Mouse (Mus musculus) lung, adult 2 months (tissue): ENCODE measurements around the gene Zfp808. TPM values are rescaled to one million over a fixed set of nuclear protein-coding genes. Genes with fewer than 3 reads are reported as not detected.
"Not testable (repeated sequence)": the region's sequence is repeated elsewhere in the genome, so short reads cannot be mapped to it uniquely, and the experiment has no call there.

Experiments
- DNase-seq: peaks from one replicate; pipeline ENCODE4 v3.0.0; 2022
- H3K4me1 ChIP-seq: fragments of 200-500 bp; 2 replicates; pipeline ENCODE4 v1.6.1; 2011; ENCODE audit warnings: low read length; ENCODE audit not compliant: control insufficient read depth, insufficient read depth
- H3K4me3 ChIP-seq: fragments of 200-500 bp; replicated peaks from 2 replicates; pipeline ENCODE3; 2011; ENCODE audit warnings: low read depth, mild to moderate bottlenecking, control low read depth, low read length; ENCODE audit errors: extremely low read depth
- CTCF ChIP-seq: fragments of 200-500 bp; IDR thresholded peaks from 2 replicates; pipeline ENCODE4 v1.5.1; 2011; ENCODE audit warnings: mild to moderate bottlenecking, low read length, control low read depth; ENCODE audit not compliant: insufficient read depth
- POLR2A ChIP-seq: fragments of 200-500 bp; IDR thresholded peaks from 2 replicates; pipeline ENCODE4 v1.6.1; 2011; ENCODE audit warnings: low read depth, mild to moderate bottlenecking, control low read depth, low read length, borderline replicate concordance; ENCODE audit errors: extremely low read depth
- WGBS: fragments of 180-500 bp; shearing (Covaris S2); methylation state at CpG from one replicate; pipeline ENCODE4 v1.1.7; 2018; 5-methylcytosine and 5-hydroxymethylcytosine counted together
- polyA plus RNA-seq: library from polyadenylated mRNA; depleted of rRNA; stranded (reverse); fragments of >200 nt; gene quantifications from 2 replicates; pipeline ENCODE4 v1.2.3, GENCODE M21; 2012; rRNA removed

Zfp808 gene
- polyA plus RNA-seq: 0.09 and 0.13 TPM in 2 replicates

DNA sequence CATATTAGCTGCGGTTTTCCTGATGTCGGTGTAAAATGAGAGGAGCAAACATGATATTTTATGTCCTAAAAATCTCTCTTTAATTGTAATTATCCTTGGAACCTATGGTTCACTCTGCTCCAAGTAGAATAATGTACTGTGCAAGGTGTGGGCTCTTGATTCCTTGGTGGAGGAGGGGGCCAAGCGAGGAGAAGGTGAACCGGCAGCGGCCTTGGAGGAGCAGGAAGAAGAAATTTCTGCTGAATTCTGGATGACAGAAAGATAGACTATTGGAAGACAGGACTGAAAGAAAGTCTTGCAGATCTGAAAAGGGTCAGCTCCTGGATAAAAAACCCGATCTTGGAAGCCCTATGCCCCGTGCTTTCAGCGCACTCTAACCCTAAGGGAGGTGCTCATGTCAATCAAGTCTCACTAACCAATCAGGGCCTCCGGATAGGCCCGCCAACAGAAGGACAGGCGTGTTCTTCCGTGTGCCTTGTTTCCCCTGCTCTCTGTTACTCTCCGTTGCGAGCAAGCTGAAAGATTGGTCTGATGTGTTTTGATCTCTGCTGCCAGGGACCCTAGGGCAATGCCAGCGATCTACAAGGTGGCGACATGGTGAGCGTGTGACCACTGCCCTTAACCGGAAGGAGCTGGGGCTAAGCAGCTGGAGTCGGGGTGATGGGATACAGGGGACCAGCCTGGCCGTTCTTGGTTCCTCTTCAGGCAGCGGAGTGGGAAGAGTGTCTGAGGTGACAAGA lies at the start of gene Zfp808:
Zfp808 (plus strand) TSS at position 455 of the 740 bp plus-strand sequence.
- peak within 1 kb of the TSS; percentile 80 for H3K4me3 ChIP-seq
- H3K4me1 ChIP-seq: not testable (repeated sequence)
- peak; percentile 53 for DNase-seq
- 5% methylated on average over 21 of the region's 21 CpGs for WGBS

DNA sequence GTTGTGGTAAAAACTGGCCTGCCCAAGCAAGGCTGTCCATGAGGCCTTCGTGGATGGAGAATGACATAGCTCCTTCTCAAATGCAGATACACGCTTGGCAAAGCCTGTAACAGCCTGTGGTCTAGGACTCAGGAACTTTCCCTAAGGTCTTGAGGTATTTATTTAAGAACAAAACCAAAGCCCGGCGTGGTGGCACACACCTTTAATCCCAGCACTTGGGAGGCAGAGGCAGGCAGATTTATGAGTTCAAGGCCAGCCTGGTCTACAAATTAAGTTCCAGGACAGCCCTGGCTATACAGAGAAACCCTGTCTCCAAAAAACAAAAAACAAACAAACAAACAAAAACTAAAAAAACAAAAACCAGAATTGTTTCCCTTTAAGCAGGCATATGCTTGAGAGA lies 30.9 kb upstream of the Zfp808 start:
- 72% methylated on average over 4 of the region's 4 CpGs for WGBS
- H3K4me3 ChIP-seq, H3K4me1 ChIP-seq, DNase-seq: not testable (repeated sequence)

DNA sequence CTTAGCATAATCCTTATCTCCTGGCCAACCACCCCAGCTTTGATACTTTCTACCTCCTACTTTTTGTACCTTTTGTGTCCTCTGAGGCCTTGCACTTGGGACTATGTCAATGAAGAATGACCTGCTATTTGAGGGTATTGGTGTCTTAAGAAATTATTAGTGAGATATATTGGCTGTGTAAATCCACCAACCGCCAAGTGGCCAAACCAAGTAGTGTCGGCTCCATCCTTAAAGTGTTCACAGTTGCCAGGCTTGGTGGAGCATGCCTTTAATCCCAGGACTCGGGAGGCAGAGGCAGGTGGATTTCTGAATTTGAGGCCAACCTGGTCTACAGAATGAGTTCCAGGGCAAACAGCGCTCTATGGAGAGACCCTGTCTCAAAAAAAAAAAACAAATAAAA lies 30.2 kb upstream of the Zfp808 start:
- H3K4me1 ChIP-seq, DNase-seq, H3K4me3 ChIP-seq: not testable (repeated sequence)
- 86% methylated on average over 4 of the region's 4 CpGs for WGBS

DNA sequence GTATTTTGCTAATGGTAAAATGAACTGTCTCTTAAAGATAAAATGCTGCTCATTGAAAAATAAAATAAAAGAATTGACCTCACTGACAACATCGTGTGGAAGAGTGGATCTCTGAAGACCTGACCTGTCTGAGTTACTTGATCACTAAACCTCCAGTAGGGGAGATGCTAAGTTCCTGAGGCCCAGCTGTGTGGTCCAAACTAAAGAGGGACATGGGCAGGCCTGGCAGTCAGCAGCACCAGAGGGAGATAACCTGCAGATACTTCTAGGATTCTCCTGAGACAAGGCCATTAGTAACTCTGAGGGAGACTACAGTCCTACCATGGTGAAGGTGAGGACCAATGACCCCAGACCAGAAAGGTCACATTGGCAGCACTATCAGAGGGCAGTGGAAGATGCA lies 27.3 kb upstream of the Zfp808 start:
- H3K4me3 ChIP-seq, DNase-seq, H3K4me1 ChIP-seq: not testable (repeated sequence)
- WGBS: 74% methylated on average over 1 of the region's 1 CpGs

DNA sequence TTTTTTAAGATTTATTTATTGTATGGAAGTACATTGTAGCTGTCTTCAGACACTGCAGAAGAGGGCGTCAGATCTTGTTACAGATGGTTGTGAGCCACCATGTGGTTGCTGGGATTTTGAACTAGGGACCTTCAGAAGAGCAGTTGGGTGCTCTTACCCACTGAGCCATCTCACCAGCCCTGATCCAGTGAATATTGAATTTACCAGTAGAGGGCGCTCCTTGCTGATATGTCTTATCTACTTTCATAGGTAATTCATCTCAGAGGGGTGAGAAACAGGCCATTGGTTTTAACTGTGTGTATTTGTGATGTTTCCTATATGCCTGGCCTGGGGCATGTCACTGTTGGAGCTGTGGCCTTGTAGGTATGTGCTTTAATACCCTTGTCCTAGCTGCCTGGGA lies 13.8 kb upstream of the Zfp808 start:
- not testable (repeated sequence) for H3K4me1 ChIP-seq, DNase-seq, H3K4me3 ChIP-seq
- 33% methylated on average over 2 of the region's 2 CpGs for WGBS

DNA sequence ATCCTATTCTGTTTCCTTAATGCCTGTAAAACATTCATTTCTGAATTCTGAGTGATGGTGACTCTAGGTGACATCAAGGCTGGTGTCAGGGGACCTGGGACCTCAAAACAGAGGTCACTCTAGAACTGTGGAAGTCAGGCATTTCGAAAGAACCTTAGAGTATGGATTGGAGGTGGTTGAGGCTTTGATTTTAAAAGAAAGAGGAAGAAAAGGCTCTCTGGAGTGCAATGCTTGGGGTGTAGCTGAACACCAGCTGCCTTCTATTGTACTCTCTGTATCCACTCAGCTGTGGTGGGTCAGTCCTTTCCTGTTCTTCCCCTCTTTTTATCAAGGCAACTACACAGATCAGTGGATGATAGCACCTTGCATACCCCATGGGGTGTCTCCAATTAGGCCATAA lies 8.1 kb upstream of the Zfp808 start:
- WGBS: 54% methylated on average over 1 of the region's 1 CpGs
- DNase-seq, H3K4me1 ChIP-seq, H3K4me3 ChIP-seq: not testable (repeated sequence)

DNA sequence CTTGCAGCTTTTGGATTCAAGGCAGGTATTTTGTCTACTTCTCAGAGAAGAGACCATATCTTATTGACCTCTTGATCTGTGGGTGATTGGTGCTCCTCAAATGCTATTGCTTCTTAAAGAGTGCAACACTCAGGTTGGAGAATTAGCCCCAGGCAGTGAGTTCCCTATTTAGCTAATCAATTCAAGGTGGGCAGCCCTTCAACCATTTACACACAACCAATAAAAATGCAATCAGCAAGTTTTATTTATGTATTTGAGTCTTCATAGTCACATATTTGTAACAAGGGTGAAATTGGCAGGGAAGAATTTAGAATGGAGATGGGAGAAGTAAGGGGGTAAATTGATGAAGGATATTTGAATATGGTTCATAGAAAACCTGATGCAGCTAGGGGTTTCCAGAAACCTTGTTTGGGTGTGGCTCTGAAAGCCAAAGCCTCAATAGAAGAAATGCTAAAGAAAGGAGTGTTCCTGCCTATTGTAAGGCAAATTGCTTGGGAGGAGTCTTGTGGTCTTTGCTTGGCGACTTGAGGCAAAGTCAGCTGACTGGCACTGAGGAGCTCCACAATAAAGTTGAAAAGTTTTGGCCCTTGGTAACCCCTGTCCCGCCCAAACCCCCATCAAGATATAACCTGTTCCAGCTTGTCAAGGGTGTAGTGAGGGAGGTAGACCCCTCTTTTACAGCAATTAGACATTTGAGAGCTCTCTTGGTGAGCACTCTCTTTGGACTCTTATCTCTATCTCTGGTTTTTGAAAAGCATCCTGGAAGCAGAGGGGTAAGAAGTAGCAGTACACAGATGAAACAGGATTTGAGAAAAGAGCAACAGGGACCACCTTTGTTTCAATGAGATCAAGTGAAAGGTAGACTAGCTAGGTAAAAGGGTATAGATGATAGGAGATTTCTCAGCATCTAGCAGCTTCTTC lies 52.4 kb downstream of the Zfp808 start:
- H3K4me1 ChIP-seq, H3K4me3 ChIP-seq, DNase-seq: not testable (repeated sequence)
- WGBS: 79% methylated on average over 2 of the region's 2 CpGs

DNA sequence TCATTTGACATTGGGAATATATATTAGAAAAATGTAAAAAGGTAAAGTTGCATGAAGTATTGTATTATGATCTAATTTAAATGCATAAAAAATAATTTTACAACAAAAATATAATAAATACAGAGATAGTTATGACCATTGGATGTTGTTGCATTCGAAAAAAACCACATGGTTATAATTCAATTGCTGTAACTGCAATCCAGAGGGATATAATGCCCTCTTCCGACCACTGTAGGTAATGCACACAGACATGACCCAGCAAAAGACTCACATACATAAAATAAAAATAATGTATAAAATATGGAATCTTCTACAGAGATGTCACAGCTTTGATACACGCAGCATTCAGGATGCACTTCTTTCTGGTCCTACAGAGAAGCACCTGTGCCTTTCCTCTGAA lies 115.6 kb downstream of the Zfp808 start:
- no peak for TF ChIP-seq CTCF
- TF ChIP-seq POLR2A: no peak
- no peaks in the 10 kb centered on the region for H3K4me1 ChIP-seq
- WGBS: 41% methylated on average over 3 of the region's 3 CpGs
- no peak for DNase-seq
- no peak overlapping the region for H3K4me3 ChIP-seq

DNA sequence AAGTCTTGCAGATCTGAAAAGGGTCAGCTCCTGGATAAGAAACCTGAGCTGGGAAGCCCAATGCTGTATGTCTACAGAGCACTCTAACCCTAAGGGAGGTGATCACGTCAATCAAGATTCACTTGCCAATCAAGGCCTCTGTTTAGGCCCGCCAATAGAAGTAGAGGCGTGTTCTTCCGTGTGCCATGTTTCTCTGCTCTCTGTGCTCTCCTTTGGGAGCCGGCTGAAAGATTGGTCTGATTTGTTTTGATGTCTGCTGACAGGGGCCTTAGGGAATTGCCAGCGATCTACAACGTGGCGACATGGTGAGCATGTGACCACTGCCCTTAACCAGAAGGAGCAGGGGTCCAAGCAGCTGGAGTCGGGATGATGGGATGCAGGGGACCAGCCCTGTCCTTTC lies 125.5 kb downstream of the Zfp808 start:
- H3K4me1 ChIP-seq, DNase-seq, H3K4me3 ChIP-seq: not testable (repeated sequence)
- 80% methylated on average over 9 of the region's 9 CpGs for WGBS

DNA sequence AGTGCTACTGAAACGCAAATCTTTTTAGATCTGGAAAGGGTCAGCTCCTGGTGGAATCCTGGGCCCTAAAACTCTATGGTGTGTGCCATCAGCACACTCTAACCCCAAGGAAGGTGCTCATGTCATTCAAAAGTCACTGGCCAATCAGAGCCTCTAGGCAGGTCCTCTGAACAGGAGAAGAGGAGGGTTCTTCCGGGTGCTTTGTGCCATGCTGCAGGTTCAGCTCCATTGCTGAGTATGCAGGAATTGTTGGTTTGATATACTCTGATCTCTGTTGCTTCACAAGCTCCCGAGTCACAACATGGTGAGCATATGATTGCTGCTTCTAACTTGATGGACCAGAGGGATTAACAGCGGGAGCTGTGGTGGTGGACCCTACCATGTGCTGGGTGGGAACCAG lies 133.7 kb downstream of the Zfp808 start:
- no peak for DNase-seq
- TF ChIP-seq CTCF (no peak), POLR2A (no peak)
- WGBS: 78% methylated on average over 4 of the region's 4 CpGs
- Histone ChIP-seq H3K4me1 (no peaks in the 10 kb centered on the region), H3K4me3 (no peak overlapping the region)
